Mouse (Mus musculus) ES-Bruce4 (cell line): ENCODE measurements around the gene Ing1. TPM values are rescaled to one million over a fixed set of nuclear protein-coding genes. Genes with fewer than 3 reads are reported as not detected.

ENCODE experiments used
- H3K27ac ChIP-seq: 2 replicates; pipeline ENCODE4 v1.5.1; 2012; ENCODE audit warnings: low read length, inconsistent platforms; ENCODE audit not compliant: insufficient read depth
- H3K27me3 ChIP-seq: 2 replicates; pipeline ENCODE4 v1.6.1; 2012; ENCODE audit warnings: mild to moderate bottlenecking, low read length, inconsistent platforms; ENCODE audit not compliant: control insufficient read depth, poor library complexity, insufficient read depth, severe bottlenecking
- H3K36me3 ChIP-seq: 2 replicates; pipeline ENCODE4 v1.6.1; 2012; ENCODE audit warnings: inconsistent platforms, mild to moderate bottlenecking, low read length, moderate library complexity; ENCODE audit not compliant: control insufficient read depth, poor library complexity, insufficient read depth, severe bottlenecking
- H3K4me1 ChIP-seq: one replicate; pipeline ENCODE4 v1.8.1; 2011; ENCODE audit warnings: low read length; ENCODE audit not compliant: control insufficient read depth, insufficient read depth
- H3K4me3 ChIP-seq: 2 replicates; pipeline ENCODE4 v1.5.1; 2011; ENCODE audit warnings: low read depth, mild to moderate bottlenecking, low read length
- H3K9ac ChIP-seq: 2 replicates; pipeline ENCODE4 v1.6.1; 2012; ENCODE audit warnings: low read depth, mild to moderate bottlenecking, inconsistent platforms; ENCODE audit not compliant: poor library complexity, severe bottlenecking
- H3K9me3 ChIP-seq: replicated peaks from 2 replicates; pipeline ENCODE4 v1.6.1; 2012; ENCODE audit warnings: mild to moderate bottlenecking, low read length, inconsistent platforms; ENCODE audit not compliant: control insufficient read depth, poor library complexity, insufficient read depth, severe bottlenecking
- CTCF ChIP-seq: IDR thresholded peaks from one replicate; pipeline ENCODE4 v1.8.1; 2011; ENCODE audit warnings: low read depth, low read length
- EP300 ChIP-seq: IDR thresholded peaks from 2 replicates; pipeline ENCODE4 v1.6.1; 2011; ENCODE audit warnings: low read depth, low read length; ENCODE audit not compliant: insufficient read depth
- POLR2A ChIP-seq: IDR thresholded peaks from one replicate; pipeline ENCODE4 v1.8.1; 2011; ENCODE audit warnings: low read length; ENCODE audit not compliant: insufficient read depth
- polyA plus RNA-seq: library from polyadenylated mRNA; stranded (reverse); fragments of >200 nt; gene quantifications from 2 replicates; pipeline ENCODE4 v1.2.4, GENCODE M21; 2011; ENCODE audit warnings: low read depth; ENCODE audit not compliant: missing spikeins, insufficient read depth, insufficient read length

Gene Ing1
- polyA plus RNA-seq, 1 experiment, result 59.1 TPM

DNA sequence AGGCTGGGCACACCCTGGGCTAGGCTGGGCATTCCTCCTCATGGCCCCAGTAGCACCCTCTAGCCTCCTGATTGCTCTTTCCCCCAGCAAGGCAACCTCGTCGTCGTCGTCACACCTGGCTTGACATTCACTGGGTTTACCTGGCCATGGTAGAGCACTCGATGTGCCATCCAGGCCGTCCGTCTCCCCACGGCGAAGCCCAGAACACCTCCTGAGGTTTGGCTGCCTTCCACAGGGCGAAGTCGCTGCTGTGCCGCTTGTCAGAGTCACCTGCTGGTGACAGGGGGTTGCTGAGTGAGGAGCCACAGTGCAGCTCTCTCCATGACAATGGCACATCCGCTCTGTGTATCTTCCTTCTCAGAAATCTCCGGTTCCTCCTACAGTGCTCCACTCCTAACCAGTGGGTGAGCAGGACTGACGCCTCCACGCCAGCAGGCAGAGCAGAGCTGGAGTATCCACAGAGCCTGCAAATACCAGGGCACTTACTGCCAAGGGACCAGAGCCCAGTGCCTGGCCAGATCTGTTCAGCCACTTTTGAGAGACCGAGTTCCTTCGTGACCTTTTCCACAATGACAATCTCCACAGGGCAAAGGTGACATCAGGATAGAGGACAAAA lies 25.1 kb upstream of the Ing1 start:
- Histone ChIP-seq H3K4me3 (no peak overlapping the region), H3K36me3 (peaks cover 2% of the 10 kb centered on the region; the same call in 1 of the 2 replicates), H3K27ac (no peak overlapping the region), H3K4me1 (peaks cover 7% of the 10 kb centered on the region), H3K27me3 (no peaks in the 10 kb centered on the region), H3K9me3 (no peaks in the 10 kb centered on the region), H3K9ac (no peak overlapping the region)
- TF ChIP-seq CTCF (no peak), EP300 (no peak), POLR2A (no peak)

DNA sequence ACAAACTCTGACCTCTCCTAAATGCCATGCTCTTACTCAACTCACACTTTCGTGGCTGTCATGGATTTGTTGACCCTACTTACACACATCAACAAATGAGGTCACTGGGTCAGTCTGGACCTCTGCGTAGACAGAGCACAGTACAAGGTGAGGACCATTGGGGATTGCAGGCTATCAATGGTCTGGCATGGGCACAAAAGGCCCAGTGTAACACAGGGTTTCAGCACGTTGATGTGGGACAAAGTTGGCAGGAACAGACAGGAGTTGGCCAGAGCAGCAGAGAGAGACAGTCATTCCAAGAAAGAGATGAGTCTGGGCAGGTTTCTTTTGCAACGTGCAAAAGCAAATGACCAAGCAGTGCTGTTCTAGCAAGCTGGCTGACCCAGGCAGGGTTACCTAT lies 24.5 kb upstream of the Ing1 start:
- no peaks in the 10 kb centered on the region for H3K9me3 ChIP-seq
- no peak overlapping the region for H3K4me3 ChIP-seq
- H3K36me3 ChIP-seq, result peaks cover 2% of the 10 kb centered on the region; the same call in 1 of the 2 replicates
- no peak overlapping the region for H3K27ac ChIP-seq
- H3K4me1 ChIP-seq, result peaks cover 7% of the 10 kb centered on the region
- H3K27me3 ChIP-seq, result no peaks in the 10 kb centered on the region
- TF ChIP-seq CTCF, result no peak
- TF ChIP-seq POLR2A, result no peak
- no peak for TF ChIP-seq EP300
- no peak overlapping the region for H3K9ac ChIP-seq

DNA sequence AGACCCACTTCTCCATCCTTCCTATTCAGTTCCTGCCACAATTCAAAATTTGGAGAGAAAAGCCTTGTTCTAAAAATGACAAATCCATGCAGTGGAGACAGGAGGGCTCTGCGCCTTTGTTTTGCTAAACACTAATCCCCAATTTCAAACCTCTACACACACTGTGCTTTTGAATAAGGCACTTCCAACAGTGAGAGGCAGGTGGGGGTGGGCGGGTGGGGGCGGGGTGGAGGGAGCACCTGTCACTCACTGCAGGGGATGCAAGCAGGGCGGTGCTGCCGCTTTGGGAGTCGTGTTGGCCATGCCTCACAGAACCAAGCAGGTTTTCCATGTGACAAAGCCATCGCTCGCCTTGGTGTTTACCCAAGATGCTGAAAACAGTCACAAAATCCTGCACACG lies 20.9 kb upstream of the Ing1 start:
- H3K27ac ChIP-seq, result no peak overlapping the region
- 0 out of 2 replicates have a peak, but pooled peaks cover 5% of the 10 kb centered on the region for H3K36me3 ChIP-seq
- H3K9ac ChIP-seq, result no peak overlapping the region
- peaks cover 7% of the 10 kb centered on the region for H3K4me1 ChIP-seq
- no peaks in the 10 kb centered on the region for H3K27me3 ChIP-seq
- TF ChIP-seq EP300, result no peak
- TF ChIP-seq POLR2A, result no peak
- TF ChIP-seq CTCF, result no peak
- no peak overlapping the region for H3K4me3 ChIP-seq
- no peaks in the 10 kb centered on the region for H3K9me3 ChIP-seq

DNA sequence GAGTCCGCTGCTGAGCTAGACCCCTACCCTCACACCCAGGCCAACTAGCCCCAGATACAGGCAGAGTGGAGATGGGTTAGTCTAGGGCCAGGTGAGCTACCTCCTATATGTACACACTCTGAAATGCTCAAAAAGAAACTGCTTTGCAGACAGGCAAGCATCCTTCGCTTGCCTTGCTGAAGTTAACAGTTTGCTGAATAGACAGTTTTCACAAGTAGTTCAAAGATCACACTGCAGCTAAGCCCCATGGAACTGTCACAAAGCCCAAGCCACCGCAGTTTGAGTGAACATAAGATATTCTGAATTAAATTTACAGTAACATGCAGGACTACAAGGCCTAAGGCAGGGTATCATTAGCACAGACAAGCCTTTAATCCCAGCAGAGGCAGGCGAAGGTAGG lies 16.3 kb upstream of the Ing1 start:
- H3K4me1 ChIP-seq, result peaks cover 3% of the 10 kb centered on the region
- no peak overlapping the region for H3K4me3 ChIP-seq
- H3K36me3 ChIP-seq, result peaks cover 16% of the 10 kb centered on the region
- no peaks in the 10 kb centered on the region for H3K9me3 ChIP-seq
- H3K27ac ChIP-seq, result no peak overlapping the region
- no peaks in the 10 kb centered on the region for H3K27me3 ChIP-seq
- H3K9ac ChIP-seq, result no peak overlapping the region
- TF ChIP-seq CTCF (no peak), EP300 (no peak)

DNA sequence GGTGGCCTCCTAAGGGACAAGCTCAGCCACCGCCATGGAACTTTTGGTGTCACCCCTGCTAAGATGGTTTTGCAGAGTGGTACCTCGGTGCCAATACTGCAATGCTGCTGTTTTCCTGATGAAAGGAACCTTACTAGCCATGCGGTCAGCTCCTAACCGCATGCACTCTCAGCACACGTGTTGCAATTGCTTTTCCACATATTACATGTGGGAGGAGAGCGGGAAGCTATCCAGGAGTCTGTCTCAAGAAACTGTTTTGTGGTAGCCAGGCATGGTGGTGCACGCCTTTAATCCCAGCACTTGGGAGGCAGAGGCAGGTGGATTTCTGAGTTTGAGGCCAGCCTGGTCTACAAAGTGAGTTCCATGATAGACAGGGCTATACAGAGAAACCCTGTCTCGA lies 15.2 kb upstream of the Ing1 start:
- Histone ChIP-seq H3K4me3 (no peak overlapping the region), H3K27me3 (no peaks in the 10 kb centered on the region), H3K9me3 (no peaks in the 10 kb centered on the region), H3K36me3 (peaks cover 16% of the 10 kb centered on the region), H3K4me1 (no peaks in the 10 kb centered on the region), H3K27ac (no peak overlapping the region), H3K9ac (no peak overlapping the region)
- no peak for TF ChIP-seq EP300
- TF ChIP-seq POLR2A, result no peak

DNA sequence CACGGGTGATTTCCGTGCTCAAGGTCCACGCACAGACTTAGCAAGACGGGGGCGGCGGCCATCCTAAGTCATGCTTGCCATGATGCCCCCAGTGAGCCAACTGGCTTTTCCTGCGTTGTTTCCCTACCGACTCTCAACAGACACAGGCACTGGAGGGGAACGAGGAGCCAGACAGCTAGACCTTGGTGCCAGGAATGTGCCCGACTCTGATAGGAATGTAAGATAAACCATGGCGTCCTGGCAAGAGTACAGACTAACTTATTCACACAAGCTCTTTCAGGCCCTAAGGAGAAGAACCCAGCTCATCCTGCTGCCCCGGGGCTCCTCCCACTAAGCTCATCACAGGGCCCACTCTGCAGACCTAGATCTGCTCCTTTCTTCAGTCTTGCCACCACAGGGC lies 13.3 kb upstream of the Ing1 start:
- Histone ChIP-seq H3K9me3 (no peaks in the 10 kb centered on the region), H3K27ac (no peak overlapping the region), H3K36me3 (peaks cover 20% of the 10 kb centered on the region), H3K4me3 (no peak overlapping the region), H3K4me1 (no peaks in the 10 kb centered on the region), H3K27me3 (no peaks in the 10 kb centered on the region), H3K9ac (no peak overlapping the region)
- TF ChIP-seq POLR2A (no peak), CTCF (no peak), EP300 (no peak)

DNA sequence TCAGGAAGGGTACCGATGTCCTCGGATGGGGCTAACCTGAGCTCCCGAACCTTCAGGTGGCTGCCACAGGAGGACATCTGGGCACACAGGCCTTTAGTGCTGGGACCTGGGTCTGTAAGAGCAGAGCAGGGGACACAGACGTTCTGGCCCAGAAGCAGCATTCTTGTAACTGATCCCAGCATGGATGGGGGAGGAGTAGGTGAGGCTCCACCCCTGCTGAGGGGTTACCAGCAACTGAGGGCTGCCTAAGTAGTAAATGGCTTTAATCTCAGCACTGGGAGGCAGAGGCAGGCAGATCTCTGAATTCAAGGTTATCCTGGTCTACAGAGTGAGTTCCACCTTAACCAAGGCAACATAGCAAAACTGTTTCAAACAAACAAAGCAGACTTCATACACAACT lies 12.5 kb upstream of the Ing1 start:
- Histone ChIP-seq H3K36me3 (peaks cover 17% of the 10 kb centered on the region), H3K4me3 (no peak overlapping the region), H3K9me3 (no peaks in the 10 kb centered on the region), H3K27ac (no peak overlapping the region), H3K4me1 (no peaks in the 10 kb centered on the region), H3K9ac (no peak overlapping the region), H3K27me3 (no peaks in the 10 kb centered on the region)
- TF ChIP-seq EP300, result no peak
- TF ChIP-seq CTCF, result no peak
- no peak for TF ChIP-seq POLR2A
